Mouse (Mus musculus): ENCODE data around the gene Slfnl1. TPM values are rescaled to one million over a fixed set of nuclear protein-coding genes. Genes with fewer than 3 reads are reported as not detected.

Gene Slfnl1
- under 1 TPM; 0.24 to 0.54 TPM for total RNA-seq (2021)

GRCm38 (mm10) chr4:120531986-120532385, at the start of gene Slfnl1:
TSS of gene Slfnl1 (plus strand) at chr4:120532231.
- DNase-seq: no peak

- no peak for DNase-seq
Measured at GRCm38 (mm10) chr4:120487707-120488106, 44.3 kb upstream of the Slfnl1 start.

- DNase-seq: no peak
Measured at GRCm38 (mm10) chr4:120506955-120507354, 25.1 kb upstream of the Slfnl1 start.

GRCm38 (mm10) chr4:120511203-120511602, 20.8 kb upstream of the Slfnl1 start:
- no peak for DNase-seq

GRCm38 (mm10) chr4:120514366-120514765, 17.7 kb upstream of the Slfnl1 start:
- no peak for DNase-seq

GRCm38 (mm10) chr4:120516491-120516890, 15.5 kb upstream of the Slfnl1 start:
- DNase-seq: no peak

- DNase-seq: no peak
Measured at GRCm38 (mm10) chr4:120516907-120517306, 15.1 kb upstream of the Slfnl1 start.

DNA sequence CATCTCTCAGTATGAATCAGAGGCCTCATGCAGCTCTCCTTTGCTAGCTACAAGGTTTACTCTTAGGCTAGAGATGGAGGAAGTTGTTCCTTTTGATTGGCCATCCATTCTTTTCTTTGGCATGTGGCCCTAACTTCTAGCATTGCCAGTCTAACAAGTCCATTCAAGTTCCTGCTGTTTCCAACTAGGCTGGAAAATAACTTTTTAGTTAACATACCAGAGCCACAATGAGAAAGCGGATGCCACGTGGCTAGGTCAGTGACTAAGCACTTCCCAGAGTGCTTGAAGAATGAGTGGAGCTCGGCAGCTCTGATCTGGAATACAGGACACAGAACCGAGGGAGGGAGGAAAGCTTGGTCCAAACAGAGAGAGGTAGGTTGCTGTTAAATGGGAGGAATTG, 14.7 kb upstream of the Slfnl1 start:
- no peak for DNase-seq

DNA sequence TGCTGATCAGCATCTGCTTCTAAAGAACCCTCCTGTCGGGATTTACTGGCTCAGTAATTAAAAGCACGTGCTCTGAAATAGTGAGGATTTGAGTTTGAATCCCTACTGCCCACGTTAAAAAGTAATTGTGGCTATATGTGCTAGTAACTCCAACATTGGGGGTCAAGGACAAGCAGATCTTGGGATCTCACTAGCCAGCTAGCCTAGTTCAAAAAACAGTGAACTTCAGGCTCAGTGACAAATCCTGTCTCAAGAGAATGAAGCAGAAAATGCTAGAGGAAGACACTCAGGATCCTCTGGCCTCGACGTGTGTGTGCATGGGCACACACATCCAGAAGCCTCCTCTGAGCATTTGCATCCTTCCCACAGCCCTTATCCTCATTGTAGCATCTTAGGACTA, 10.3 kb upstream of the Slfnl1 start:
- DNase-seq: no peak

DNA sequence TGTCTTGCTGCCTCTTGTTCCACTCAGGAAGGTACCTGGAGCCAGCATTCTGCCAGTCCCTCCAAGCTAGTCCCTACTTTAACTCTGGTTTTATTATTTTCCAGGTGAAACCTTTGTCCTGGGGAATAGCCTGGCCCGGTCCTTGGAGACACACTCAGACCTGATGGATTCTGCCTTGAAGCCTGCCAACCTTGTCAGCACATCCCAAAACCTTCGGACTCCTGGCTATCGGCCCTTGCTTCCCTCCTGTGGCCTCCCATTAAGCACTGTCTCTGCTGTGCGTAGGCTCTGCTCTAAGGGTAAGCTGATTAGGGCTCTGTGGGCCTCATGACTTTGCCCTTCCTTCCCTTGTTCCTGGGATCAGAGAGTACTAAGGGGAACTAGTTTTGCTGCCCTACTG, 9.7 kb upstream of the Slfnl1 start:
- DNase-seq: no peak

DNA sequence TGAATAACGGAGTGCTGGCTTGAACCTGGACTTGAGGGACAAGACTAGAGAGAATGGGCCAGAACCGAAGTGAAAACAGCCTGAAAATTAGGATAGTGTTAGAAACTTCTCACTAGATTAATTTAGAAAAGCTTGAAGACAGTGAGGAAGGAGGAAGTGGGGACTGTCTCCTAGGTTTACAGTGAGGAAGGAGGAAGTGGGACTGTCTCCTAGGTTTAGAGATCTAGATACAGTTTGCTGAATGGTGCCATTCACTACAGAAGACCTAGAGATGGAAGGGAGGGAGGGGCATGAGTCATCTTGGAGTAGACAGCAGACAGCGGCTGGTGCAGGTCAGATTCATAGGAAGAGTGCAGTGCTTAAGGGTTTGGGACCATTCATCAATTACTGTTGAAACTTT, 8.9 kb upstream of the Slfnl1 start:
- no peak for DNase-seq

GRCm38 (mm10) chr4:120528171-120528570, 3.9 kb upstream of the Slfnl1 start:
- no peak for DNase-seq

- no peak for DNase-seq
Measured at GRCm38 (mm10) chr4:120538664-120539063, 6.6 kb downstream of the Slfnl1 start.

GRCm38 (mm10) chr4:120544896-120545295, 12.9 kb downstream of the Slfnl1 start:
- no peak for DNase-seq

DNA sequence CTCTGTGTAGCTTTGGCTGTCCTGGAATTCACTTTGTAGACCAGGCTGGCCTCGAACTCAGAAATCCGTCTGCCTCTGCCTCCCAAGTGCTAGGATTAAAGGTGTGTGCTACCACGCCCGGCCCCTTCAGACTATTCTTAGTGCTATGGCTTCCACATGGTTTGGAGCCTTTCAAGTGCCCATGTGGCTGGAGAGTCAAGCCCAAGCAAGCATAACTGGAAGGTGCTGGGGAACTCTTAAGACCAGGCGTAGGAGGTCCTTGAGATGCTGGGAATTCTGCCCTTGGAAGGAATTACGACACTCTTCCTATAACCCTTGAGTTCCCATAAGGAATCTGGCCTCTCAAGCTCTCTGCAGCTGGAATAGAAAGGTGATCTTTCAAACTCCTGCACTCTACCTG, 24.6 kb downstream of the Slfnl1 start:
- DNase-seq: no peak

DNA sequence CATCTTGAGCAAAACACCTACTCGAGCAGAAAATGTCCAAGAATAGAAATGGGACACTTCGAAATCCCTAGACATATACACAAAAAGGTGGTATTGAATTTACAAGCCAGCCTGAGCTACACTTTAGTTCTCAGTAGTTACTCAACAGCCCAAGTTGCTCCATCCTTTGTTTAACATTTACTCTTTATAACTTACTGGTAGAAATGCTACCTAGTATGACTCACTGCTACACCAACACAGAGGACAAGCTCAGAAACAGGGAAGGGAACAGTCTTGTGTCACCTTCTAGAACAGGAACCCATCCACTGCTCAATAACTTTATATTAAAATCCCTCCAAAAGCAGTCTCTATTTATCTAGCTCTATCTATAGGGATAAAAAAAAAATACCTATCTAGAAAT, 33.7 kb downstream of the Slfnl1 start:
- no peak for DNase-seq

DNA sequence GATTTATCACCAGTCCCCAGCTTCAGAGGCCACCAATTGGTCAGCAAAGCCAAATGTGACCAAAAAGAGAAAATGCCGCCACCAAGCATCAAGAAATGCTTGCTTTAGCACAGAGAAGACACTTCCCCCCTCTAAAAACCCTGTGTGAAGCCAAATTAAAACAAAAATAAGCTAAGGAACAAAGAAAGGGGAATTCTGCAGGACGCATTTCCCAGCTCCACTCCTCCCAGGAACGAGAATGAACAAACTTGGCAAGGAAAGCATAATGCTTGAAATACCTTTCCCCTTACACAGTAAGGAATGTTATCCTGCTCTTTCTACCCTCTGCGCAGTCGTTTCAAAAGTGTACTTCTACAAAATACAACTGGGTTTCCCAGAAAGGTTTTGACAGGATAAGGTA, 36.0 kb downstream of the Slfnl1 start:
- DNase-seq: peak; percentile 31

DNA sequence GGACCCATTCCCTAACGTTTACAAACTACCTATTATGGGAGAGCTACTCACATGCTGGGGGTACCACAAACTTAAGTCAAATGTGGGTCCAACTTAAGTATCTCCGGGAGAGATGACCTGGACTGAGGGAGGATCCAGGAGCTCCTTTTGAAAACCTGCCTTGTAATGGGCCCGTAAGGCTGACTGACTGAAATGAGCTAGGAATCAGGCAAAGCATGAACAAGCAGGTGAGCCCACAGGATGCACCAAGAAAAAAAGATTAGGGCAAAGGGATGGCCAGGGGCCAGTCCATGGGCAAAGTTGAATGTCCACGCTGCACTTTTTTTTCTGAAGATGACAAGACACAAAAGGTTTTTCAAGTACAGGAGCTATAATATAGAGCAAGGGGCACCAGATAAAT, 37.0 kb downstream of the Slfnl1 start:
- peak; percentile 16 for DNase-seq

DNA sequence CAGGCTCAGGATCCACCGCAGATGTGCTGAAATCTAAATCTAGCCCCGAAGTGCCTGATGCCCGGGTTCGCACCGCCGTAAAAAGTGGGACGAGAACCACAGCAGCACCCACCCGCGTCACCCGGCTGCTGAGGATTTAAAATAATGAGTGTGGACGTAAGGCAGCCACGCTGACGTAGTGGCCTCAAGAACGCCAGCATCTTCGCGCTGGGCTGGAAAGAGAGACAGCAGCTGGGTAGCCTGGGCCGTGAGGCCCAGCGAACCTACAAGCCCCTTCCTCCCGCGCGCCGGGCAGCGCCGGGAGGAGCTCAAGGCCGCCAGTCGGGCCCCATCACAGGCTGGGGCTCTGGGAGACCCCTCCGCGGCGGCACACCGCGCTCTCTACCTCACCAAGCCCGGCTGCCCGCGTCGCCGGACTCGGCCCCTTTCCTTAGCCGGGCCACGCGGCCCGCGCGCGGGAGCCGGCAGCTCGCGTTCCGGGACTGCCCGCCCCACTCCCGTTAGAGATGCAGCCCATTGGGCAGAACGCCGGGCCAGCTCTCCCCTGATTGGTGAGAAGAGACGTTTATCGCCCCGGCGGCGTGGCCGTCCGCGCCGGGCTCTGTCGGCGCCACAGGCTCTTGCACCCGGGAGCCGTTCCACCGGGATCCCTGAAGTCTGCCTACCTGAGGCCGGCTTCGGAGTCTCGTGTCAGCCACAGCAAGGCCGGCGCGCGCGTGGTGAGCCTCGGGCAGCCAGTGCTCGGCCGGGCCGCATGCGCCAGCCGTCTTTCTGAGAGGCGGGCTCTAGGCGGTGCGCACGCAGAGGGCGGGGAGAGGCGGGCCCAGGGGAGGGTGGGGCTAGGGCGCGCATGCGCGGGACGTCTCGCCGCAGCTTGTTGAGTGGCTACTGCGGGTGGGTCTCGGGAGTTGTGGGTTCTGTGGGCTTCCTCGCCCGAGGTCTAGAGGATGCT, 37.7 kb downstream of the Slfnl1 start, which contains the start of gene Ctps:
Ctps (minus strand) TSS at position 791 of the 952 bp plus-strand sequence.
- DNase-seq: peak; percentile 96

- no peak for DNase-seq
Measured at GRCm38 (mm10) chr4:120570438-120571069, 38.5 kb downstream of the Slfnl1 start.

GRCm38 (mm10) chr4:120571070-120571464, 39.0 kb downstream of the Slfnl1 start:
- no peak for DNase-seq

GRCm38 (mm10) chr4:120571691-120572090, 39.7 kb downstream of the Slfnl1 start:
- DNase-seq: no peak

DNA sequence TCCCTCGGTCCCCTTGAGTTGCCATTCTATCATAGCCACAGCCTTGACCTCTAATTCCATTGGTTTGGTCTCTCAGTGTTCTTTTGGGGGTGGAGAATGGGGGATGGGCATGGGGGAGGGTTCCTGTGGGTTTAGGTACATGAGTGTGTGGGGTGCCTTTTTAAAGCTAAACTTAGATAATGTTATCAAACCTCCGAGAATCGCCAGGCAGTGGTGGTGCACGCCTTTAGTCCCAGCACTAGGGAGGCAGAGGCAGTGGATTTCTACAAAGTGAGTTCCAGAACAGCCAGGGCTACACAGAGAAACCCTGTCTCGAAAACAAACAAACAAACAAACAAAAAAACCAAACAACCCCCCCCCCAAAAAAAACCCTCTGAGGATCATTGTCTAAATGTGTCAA, 48.9 kb downstream of the Slfnl1 start:
- DNase-seq: no peak

GRCm38 (mm10) chr4:120581711-120582110, 49.7 kb downstream of the Slfnl1 start:
- no peak for DNase-seq
